Mouse (Mus musculus): ENCODE data around the gene Cnn3. TPM values are rescaled to one million over a fixed set of nuclear protein-coding genes. Genes with fewer than 3 reads are reported as not detected.

Cnn3 gene
- 1,158 and 1,201 TPM in 2 replicates for polyA plus RNA-seq (2014; fragmentation: Nextera tagmentation; extraction: Ambion mirVana)

GRCm38 (mm10) chr3:121425861-121426620, at the start of gene Cnn3:
Gene Cnn3 (plus strand): TSS chr3:121426497.
- DNase-seq (ENCODE audit: low spot score, missing footprints) (peak; percentile 99), ATAC-seq (ENCODE audit: low FRiP score) (peak; percentile 92)
- peak within 1 kb of the TSS; percentile 71 for H3K4me2 ChIP-seq
- H3K27me3 ChIP-seq (ENCODE audit: control insufficient read depth, insufficient read depth, low read length) = 0 out of 2 replicates have a peak, but pooled peaks cover 4% of the 10 kb centered on the region
- H3K27ac ChIP-seq (ENCODE audit: low read depth, low read length) = peak within 1 kb of the TSS; percentile 99
- H3K9ac ChIP-seq (ENCODE audit: low read length) = peak within 1 kb of the TSS; percentile 94
- H3K4me3 ChIP-seq (ENCODE audit: low read depth, low read length) = peak within 1 kb of the TSS; percentile 65
- no peaks in the 10 kb centered on the region for H3K9me3 ChIP-seq (ENCODE audit: control insufficient read depth, low read length)
- WGBS = under 1% methylated on average over 63 of the region's 66 CpGs
- H3K4me1 ChIP-seq (ENCODE audit: control insufficient read depth, insufficient read depth, low read length) = peaks cover 32% of the 10 kb centered on the region
- no peaks in the 10 kb centered on the region for H3K36me3 ChIP-seq (ENCODE audit: control insufficient read depth, insufficient read depth, low read length)

GRCm38 (mm10) chr3:121378708-121379612, 47.3 kb upstream of the Cnn3 start:
- WGBS = 38% methylated on average over 15 of the region's 15 CpGs

GRCm38 (mm10) chr3:121379699-121380098, 46.6 kb upstream of the Cnn3 start:
- H3K36me3 ChIP-seq (ENCODE audit: control insufficient read depth, insufficient read depth, low read length) = no peaks in the 10 kb centered on the region
- H3K27me3 ChIP-seq (ENCODE audit: control insufficient read depth, insufficient read depth, low read length) = no peaks in the 10 kb centered on the region
- H3K4me1 ChIP-seq (ENCODE audit: control insufficient read depth, insufficient read depth, low read length) = peaks cover 3% of the 10 kb centered on the region; the same call in 1 of the 2 replicates
- H3K9ac ChIP-seq (ENCODE audit: low read length) = no peak overlapping the region
- 80% methylated on average over 5 of the region's 5 CpGs for WGBS
- no peak overlapping the region for H3K4me2 ChIP-seq
- no peak for DNase-seq (ENCODE audit: low spot score, missing footprints)
- no peak overlapping the region for H3K27ac ChIP-seq (ENCODE audit: low read depth, low read length)
- H3K4me3 ChIP-seq (ENCODE audit: low read depth, low read length) = no peak overlapping the region
- no peak for ATAC-seq (ENCODE audit: low FRiP score)
- H3K9me3 ChIP-seq (ENCODE audit: control insufficient read depth, low read length) = no peaks in the 10 kb centered on the region

More at GRCm38 (mm10) chr3:121378708-121379612, 47.3 kb upstream of the Cnn3 start:
- H3K36me3 ChIP-seq (ENCODE audit: control insufficient read depth, insufficient read depth, low read length) = no peaks in the 10 kb centered on the region
- no peak overlapping the region for H3K4me2 ChIP-seq
- no peak overlapping the region for H3K4me3 ChIP-seq (ENCODE audit: low read depth, low read length)
- H3K27ac ChIP-seq (ENCODE audit: low read depth, low read length) = no peak overlapping the region
- ATAC-seq (ENCODE audit: low FRiP score) (no peak), DNase-seq (ENCODE audit: low spot score, missing footprints) (peak; percentile 90)
- peaks cover 3% of the 10 kb centered on the region; the same call in 1 of the 2 replicates for H3K4me1 ChIP-seq (ENCODE audit: control insufficient read depth, insufficient read depth, low read length)
- H3K9me3 ChIP-seq (ENCODE audit: control insufficient read depth, low read length) = no peaks in the 10 kb centered on the region
- H3K27me3 ChIP-seq (ENCODE audit: control insufficient read depth, insufficient read depth, low read length) = no peaks in the 10 kb centered on the region
- H3K9ac ChIP-seq (ENCODE audit: low read length) = no peak overlapping the region

- DNase-seq (ENCODE audit: low spot score, missing footprints) (no peak), ATAC-seq (ENCODE audit: low FRiP score) (no peak)
- Histone ChIP-seq H3K4me1 (ENCODE audit: control insufficient read depth, insufficient read depth, low read length) (peaks cover 12% of the 10 kb centered on the region), H3K9ac (ENCODE audit: low read length) (no peak overlapping the region), H3K36me3 (ENCODE audit: control insufficient read depth, insufficient read depth, low read length) (no peaks in the 10 kb centered on the region), H3K27ac (ENCODE audit: low read depth, low read length) (no peak overlapping the region), H3K4me2 (no peak overlapping the region), H3K9me3 (ENCODE audit: control insufficient read depth, low read length) (no peaks in the 10 kb centered on the region), H3K4me3 (ENCODE audit: low read depth, low read length) (no peak overlapping the region), H3K27me3 (ENCODE audit: control insufficient read depth, insufficient read depth, low read length) (no peaks in the 10 kb centered on the region)
- WGBS = 75% methylated on average over 3 of the region's 3 CpGs
These were observed 38.8 kb upstream of the Cnn3 start for GRCm38 (mm10) chr3:121387471-121388009.

GRCm38 (mm10) chr3:121389366-121389765, 36.9 kb upstream of the Cnn3 start:
- Histone ChIP-seq H3K36me3 (ENCODE audit: control insufficient read depth, insufficient read depth, low read length) (no peaks in the 10 kb centered on the region), H3K4me1 (ENCODE audit: control insufficient read depth, insufficient read depth, low read length) (peaks cover 12% of the 10 kb centered on the region), H3K9ac (ENCODE audit: low read length) (no peak overlapping the region), H3K4me3 (ENCODE audit: low read depth, low read length) (no peak overlapping the region), H3K4me2 (no peak overlapping the region), H3K27me3 (ENCODE audit: control insufficient read depth, insufficient read depth, low read length) (no peaks in the 10 kb centered on the region), H3K27ac (ENCODE audit: low read depth, low read length) (no peak overlapping the region), H3K9me3 (ENCODE audit: control insufficient read depth, low read length) (no peaks in the 10 kb centered on the region)
- DNase-seq (ENCODE audit: low spot score, missing footprints) (no peak), ATAC-seq (ENCODE audit: low FRiP score) (no peak)
- WGBS = 87% methylated on average over 8 of the region's 8 CpGs

- DNase-seq (ENCODE audit: low spot score, missing footprints) (peak; percentile 92), ATAC-seq (ENCODE audit: low FRiP score) (peak; percentile 74)
- Histone ChIP-seq H3K27me3 (ENCODE audit: control insufficient read depth, insufficient read depth, low read length) (no peaks in the 10 kb centered on the region), H3K36me3 (ENCODE audit: control insufficient read depth, insufficient read depth, low read length) (no peaks in the 10 kb centered on the region), H3K9ac (ENCODE audit: low read length) (peak overlapping the region; percentile 33; the same call in 1 of the 2 replicates), H3K9me3 (ENCODE audit: control insufficient read depth, low read length) (no peaks in the 10 kb centered on the region), H3K27ac (ENCODE audit: low read depth, low read length) (no peak overlapping the region), H3K4me3 (ENCODE audit: low read depth, low read length) (no peak overlapping the region), H3K4me1 (ENCODE audit: control insufficient read depth, insufficient read depth, low read length) (peaks cover 12% of the 10 kb centered on the region), H3K4me2 (peak overlapping the region; percentile 18; the same call in 1 of the 2 replicates)
- WGBS = 23% methylated on average over 17 of the region's 17 CpGs
These were observed 36.3 kb upstream of the Cnn3 start for GRCm38 (mm10) chr3:121389860-121390530.

- H3K27ac ChIP-seq (ENCODE audit: low read depth, low read length) = no peak overlapping the region
- H3K4me1 ChIP-seq (ENCODE audit: control insufficient read depth, insufficient read depth, low read length) = peaks cover 12% of the 10 kb centered on the region
- H3K4me2 ChIP-seq = peak overlapping the region; percentile 18; the same call in 1 of the 2 replicates
- 55% methylated on average over 7 of the region's 7 CpGs for WGBS
- no peaks in the 10 kb centered on the region for H3K36me3 ChIP-seq (ENCODE audit: control insufficient read depth, insufficient read depth, low read length)
- H3K4me3 ChIP-seq (ENCODE audit: low read depth, low read length) = no peak overlapping the region
- no peak for DNase-seq (ENCODE audit: low spot score, missing footprints)
- ATAC-seq (ENCODE audit: low FRiP score) = peak; percentile 64
- no peaks in the 10 kb centered on the region for H3K9me3 ChIP-seq (ENCODE audit: control insufficient read depth, low read length)
- no peaks in the 10 kb centered on the region for H3K27me3 ChIP-seq (ENCODE audit: control insufficient read depth, insufficient read depth, low read length)
- no peak overlapping the region for H3K9ac ChIP-seq (ENCODE audit: low read length)
These were observed 35.6 kb upstream of the Cnn3 start for GRCm38 (mm10) chr3:121390724-121391123.

GRCm38 (mm10) chr3:121395588-121396295, 30.6 kb upstream of the Cnn3 start:
- Histone ChIP-seq H3K4me3 (ENCODE audit: low read depth, low read length) (no peak overlapping the region), H3K4me1 (ENCODE audit: control insufficient read depth, insufficient read depth, low read length) (peaks cover 3% of the 10 kb centered on the region), H3K36me3 (ENCODE audit: control insufficient read depth, insufficient read depth, low read length) (no peaks in the 10 kb centered on the region), H3K27ac (ENCODE audit: low read depth, low read length) (no peak overlapping the region), H3K9me3 (ENCODE audit: control insufficient read depth, low read length) (no peaks in the 10 kb centered on the region), H3K4me2 (no peak overlapping the region), H3K9ac (ENCODE audit: low read length) (no peak overlapping the region), H3K27me3 (ENCODE audit: control insufficient read depth, insufficient read depth, low read length) (no peaks in the 10 kb centered on the region)
- 91% methylated on average over 16 of the region's 16 CpGs for WGBS
- no peak for DNase-seq (ENCODE audit: low spot score, missing footprints)
- ATAC-seq (ENCODE audit: low FRiP score) = no peak
